Mouse (Mus musculus) hematopoietic stem cell, adult 5-6 weeks (primary cell): ENCODE measurements around the gene Mcrip2. TPM values are rescaled to one million over a fixed set of nuclear protein-coding genes. Genes with fewer than 3 reads are reported as not detected.

Source experiments
- ATAC-seq, 2 experiments: fragments of 125-278 bp in 1 of 2; replicated peaks in 1 of 2; 2 replicates each; pipeline ENCODE4 v1.8.0; 2016 to 2017; ENCODE audit warnings: inconsistent platforms in 2 of 2, mild to moderate bottlenecking in 2 of 2, moderate number of reproducible peaks in 2 of 2, low read depth in 1 of 2, moderate TSS enrichment in 1 of 2; ENCODE audit not compliant: low FRiP score in 2 of 2, poor library complexity in 2 of 2, severe bottlenecking in 2 of 2, insufficient read depth in 1 of 2, low TSS enrichment in 1 of 2
- total RNA-seq: library from RNA; stranded (forward); fragments of 172-1452, 232-1000 nt; gene quantifications from 2 replicates; pipeline ENCODE4 v1.2.3, GENCODE M21; 2017

Mcrip2 gene
- total RNA-seq, 1 experiment from 2014 or later, result 7.3 TPM

DNA sequence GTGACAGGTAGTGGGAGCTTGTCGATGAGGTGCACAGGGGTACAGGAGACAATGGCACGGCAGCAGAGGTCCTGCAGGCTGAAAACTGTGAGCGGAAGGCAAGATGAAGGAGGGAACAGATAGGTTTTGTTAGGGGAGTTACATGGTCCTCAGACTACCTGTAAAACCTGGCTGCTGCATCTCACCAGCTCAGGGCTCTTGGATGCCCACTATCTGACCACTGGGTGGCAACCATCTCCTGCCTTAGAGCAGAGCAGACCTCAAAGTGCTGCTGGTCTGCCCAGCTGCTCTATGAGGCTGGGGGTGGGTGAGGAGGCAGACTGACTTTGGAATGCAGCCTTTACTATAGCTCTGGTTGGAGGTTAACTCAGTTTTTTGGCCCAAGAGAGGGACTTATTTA, 15.3 kb upstream of the Mcrip2 start:
- ATAC-seq, result no peak

DNA sequence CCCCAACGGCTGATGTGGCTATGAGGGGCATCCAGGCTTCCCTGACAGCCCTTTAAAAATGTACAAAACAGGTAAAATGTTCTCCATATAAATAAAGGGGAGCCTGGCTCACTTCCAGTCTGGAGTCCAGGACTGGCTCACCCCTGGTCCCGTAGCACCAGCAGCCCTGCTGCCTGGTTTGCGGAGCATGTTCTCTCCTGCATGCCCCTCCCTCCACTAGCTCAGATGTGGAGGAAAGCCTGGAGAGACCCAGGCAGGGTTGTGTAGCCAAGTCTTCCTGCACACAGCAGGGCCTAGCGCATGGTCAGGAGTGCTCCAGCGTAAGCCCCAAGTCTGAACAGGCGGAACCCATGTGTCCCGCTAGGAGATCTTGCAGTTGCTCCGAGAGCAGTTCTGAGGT, 14.7 kb upstream of the Mcrip2 start:
- ATAC-seq, result no peak

DNA sequence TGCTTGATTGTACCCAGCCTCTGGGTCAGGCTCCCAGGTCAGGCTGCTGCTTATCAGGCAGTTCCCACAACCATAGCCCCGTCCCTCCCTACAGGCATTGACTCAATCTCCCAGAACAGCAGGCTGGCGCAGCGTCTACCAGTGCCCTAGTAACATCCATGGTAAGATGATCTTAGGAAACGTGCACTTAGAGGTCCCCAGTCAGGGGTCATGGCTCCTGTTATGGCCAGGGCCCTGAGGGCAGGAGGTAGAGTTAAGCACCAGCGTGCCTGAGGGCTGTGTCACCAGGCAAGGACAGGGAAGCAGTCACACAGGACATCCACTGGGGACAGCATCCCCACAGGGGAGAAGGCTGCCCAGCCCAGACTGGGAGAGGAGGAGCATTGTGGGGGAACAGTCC, 13.7 kb upstream of the Mcrip2 start:
- ATAC-seq, result no peak

DNA sequence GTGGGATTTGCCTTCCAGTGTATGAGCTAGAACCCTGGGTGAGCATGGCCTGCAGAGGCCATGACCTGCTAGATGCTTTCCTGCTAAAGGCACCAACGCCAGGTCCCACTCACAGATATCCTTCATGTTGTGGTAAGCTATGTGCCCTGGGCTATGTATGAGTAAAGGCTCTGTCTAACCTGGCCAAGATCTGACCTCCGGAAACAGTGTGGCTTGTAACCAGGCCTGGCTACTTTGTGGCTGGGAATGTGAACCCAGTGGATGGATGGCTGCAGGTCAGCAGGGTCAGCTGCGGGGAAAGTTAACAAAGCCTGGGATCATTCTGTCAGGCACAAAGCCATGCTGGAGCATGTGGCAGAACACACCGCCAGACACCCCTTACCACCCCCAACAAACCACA, 13.1 kb upstream of the Mcrip2 start:
- ATAC-seq, result no peak

DNA sequence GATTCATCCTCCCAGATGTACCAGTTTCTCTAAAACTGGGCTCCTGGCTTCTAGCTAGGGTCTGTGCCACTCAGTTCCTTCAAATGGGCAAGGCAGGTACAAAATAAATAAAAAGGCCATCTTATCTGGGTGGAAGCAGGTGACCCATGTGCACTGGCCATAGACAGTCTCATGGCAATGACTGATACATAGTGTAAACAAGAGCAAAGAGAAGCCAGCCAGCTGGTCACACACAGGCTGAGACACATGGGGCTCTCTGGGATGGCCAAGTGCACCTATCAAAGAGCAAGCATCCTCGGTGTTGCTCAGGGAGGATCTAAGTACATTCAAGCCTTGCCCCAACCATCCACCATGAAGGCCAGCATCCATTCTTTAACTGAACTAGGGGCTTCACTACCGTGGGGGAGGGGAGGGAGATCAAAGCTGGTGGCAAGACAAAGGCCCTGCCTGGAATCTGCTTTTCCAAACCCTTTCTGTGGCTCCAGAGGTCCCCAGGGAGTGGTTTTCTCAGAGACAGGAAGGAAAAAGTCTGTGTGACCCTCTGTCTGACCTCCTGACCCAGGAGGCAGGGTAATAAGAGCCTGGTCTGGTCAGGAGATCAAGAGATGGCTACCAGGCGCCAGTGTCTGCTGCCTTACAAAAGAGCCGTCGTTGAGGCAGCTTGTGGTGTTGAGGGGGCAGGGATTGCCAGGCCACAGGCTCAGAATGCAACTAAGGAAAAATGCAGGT, 12.5 kb upstream of the Mcrip2 start:
- no peak for ATAC-seq

DNA sequence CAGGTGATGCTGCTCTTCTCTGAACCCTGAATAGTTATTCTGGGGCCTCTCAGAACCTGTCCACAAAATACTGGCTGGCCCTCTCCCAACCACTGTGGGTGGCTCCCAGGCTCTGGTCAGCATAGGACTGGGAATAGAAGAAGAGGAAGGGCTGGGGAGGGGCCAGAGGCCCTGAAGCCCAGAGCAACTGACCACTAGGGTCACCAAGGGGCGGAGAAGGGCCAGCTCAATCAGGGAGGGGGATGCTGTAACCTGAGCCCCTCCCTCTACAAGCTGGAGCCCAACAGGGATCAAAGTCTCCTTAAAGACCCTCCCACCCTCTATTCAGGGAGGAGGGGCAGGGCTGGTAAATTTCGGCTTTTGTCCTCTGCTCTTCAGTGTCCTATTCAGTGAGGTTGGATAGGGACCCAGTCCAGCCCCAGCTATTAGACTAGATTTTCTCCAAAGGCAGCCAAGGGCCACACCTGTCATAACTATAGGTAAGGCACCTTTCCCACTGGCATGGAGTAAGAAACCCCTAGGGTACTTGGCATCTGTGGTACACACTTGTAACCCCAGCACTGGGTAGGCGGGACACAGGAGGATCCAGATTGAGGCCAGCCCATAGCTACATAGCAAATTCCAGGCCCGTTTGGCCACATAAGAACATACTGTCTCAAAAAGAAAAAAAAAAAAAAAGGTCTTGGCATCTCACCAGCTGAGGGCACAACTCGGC, 11.8 kb upstream of the Mcrip2 start, which contains the start of gene Wfikkn1:
Wfikkn1 (minus strand) TSS at position 663 of the 715 bp plus-strand sequence.
- ATAC-seq, result no peak

DNA sequence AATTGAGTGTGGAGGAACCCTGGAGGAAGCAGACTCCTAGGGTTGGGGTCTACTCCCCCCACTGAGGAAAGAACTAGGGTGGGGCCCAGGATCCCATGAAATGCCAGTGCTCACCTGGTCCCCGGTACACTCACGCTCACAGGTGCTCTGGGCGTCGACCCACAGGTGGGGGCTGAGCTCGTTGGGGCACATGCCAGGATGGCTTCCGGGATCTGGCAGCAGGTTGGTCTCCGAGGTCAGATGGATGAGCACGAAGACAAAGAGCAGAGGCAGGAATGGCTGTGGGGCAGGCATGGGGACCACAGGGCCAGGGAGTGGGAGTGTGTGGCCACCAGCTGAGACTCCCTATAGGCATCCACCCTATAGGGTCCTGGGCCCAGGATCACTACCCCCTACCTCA, 11.2 kb upstream of the Mcrip2 start:
- no peak for ATAC-seq

DNA sequence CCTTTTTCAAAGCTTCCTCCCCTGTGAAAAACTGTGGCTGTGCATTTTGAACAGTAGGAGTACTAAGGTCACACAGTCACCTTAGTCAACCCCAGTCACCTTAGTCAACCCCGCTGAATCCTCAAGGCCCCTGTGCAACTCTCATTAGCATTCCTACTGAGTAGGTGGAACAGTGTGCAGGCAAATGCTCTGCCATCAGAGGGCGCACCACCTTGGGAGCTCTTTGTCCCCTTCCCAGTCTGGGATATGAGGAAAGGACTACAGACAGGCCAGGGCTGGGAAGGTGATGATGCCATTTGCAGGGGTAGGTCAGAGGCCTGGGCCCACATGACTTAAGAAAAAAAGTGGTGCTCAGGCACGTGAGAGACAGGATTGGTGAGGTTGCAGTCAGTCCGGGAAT, 10.7 kb upstream of the Mcrip2 start:
- ATAC-seq, result no peak

DNA sequence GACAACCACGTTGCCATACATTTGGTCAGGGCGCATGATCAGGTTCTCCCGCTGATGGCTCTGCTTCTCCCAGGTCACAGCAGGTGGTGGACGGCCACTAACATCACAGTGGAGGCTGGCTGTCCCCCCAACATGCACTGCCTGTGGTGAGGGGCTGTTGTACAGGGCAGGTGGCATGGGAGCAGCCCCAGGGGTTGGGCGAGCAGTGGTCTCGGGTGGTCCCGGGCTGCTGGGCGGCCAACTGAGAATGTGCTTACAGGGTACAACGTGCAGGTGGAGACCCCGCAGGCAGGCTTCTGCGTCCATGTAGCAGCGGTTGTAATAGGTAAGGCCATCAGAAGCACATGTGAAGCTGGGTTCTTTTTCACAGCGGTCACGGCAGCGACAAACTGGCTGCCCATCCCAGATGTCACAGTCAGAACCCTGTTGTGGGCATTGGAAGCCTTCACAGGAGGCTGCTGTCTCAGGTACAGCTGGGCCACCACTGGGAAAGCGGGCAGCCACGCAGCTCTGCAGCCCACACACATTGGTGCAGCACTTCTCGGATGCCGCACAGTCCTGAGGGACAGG, 10.1 kb upstream of the Mcrip2 start:
- ATAC-seq, result no peak

DNA sequence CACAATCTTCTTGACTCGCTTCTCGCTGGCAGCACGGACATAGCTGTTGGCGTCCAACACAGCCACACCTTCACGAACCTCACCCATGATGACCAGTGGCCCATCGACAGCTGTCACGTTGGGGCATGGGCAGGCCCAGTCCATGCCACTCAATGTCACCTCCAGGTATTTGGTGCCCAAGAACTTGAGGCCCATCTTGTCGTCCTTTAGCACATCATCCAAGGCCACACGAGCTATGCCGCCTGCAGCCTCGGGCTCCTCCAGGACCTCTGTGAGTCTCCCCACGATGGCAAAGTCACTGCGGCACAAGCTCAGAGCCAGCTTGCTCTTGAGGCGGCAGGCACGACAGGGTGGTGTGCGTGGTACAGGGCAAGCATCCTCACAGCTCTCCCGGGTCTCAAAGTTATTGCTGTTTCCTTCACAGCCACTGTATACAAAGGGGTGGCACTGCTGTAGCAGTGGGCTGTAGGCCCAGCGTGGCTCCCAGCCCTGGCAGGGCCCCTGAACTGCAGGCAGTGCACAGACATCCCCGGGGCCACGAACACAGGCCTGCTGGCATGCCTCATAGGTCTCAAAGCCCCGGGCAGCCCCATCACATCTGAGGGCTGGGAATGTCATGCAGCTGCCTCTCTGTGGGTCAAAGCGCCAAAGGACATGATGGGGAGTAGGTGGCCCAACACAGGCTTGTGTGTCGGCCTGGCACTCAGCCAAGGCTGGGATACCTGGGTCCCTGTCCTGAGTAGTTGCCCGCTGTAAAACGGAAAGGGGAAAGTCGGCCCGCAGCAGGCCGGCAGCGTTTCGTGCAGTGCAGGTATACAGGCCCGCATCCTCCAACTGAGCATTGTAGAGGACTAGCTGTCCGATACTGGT, 9.4 kb upstream of the Mcrip2 start:
- no peak for ATAC-seq

DNA sequence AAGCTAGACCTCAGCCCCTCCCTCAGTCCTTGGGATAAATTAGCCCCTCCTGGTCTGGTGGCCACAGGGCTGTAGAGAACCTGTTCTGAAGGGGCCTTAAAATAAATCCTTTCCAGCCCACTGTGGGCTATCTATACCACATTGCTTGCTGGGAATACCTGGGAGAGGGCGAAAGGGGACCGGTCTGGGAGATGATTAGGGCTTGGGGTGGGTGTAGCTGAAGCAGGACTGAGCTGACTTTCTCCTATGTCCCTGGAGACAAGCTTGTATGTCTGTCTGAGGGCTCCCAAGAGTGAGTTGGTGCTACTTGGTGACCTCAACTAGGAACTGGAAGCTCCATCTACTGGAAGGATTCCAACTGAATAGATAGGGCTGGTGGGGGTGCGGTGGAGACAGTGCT, 8.5 kb upstream of the Mcrip2 start:
- no peak for ATAC-seq

DNA sequence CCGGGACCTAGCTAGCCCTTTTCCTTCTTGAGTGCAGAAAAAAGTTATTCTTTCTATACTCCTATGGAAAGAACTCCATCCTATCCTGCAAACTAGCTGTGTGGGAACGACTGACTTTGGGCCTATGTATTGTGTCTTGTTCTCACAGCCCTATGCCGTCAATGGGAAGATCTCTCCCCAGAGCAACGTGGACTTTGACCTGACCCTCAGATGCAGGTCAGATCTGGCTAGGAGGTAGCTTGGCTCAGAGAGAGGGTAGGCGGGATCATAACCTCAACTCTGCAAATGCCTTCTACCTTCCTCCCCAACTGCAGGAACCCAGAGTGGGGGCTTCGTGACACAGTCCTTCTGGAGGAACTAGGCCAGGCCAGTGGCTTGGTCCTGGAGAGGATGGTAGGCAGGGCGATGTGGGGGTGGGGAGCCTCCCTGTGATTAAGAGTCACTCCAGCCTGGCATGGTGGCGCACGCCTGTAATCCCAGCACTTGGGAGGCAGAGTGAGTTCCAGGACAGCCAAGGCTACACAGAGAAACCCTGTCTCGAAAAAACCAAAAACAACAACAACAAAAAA, 7.9 kb upstream of the Mcrip2 start:
- no peak for ATAC-seq

DNA sequence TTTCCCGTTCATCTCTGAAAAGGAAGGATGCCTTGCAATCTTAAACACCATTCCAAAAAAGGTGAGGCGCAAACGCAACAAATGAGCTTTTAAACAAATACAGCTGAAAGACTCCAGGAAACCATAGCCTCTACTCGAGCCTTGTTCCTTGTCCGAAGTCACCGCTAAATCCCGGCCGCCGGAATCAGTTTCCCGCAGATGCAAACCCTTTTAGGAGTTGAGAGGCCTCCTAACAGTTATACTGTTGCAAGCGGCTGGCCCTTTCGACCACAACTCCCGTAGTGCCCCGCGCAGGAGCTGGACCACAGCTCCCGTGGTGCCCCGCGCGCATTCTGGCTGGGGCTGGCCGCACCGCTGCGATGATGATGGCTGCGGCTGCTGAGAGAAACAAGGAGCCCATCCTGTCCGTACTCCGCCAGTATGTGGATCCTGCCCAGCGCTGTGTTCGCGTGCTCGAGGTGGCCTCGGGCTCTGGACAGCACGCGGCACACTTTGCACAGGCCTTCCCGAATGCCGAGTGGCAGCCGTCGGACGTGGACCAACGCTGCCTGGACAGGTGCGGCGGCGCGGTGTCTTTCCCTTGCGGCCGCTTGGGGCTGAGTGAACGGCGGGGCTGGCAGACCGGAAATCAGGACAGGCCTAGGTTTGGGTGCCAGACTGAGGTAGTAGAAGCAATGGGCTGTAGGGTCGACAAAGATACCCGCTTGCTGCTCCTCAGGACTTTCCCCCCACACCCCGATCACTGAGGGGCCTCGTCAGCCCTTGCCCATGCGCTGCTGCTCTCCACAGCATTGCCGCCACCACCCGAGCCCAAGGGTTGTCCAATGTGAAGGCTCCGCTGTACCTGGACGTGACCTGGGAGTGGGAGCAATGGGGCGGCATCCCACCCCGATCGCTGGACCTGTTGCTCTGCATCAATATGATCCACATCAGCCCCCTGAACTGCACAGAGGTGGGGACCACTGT, 6.9 kb upstream of the Mcrip2 start:
- peak; percentile 65 to 77 for ATAC-seq

DNA sequence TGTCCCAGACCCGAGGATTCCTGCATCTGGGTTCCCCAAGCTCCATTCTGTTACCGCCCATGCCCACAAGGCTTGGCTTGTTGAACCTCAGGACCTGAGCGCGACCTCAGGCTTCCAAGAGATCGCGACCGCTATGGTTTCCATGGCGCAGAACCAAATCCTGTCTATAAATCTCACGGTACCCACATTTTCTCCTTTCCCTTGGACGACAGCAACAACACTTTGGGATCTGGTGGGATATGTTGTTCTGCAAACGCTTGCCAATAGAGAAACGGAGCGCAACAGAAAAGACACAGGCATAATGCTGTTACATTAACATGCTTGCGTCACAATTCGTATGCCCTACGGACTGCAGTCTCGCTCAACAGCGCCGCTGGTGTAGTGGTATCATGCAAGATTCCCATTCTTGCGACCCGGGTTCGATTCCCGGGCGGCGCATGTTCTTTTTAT, 6.2 kb upstream of the Mcrip2 start, which contains the start of gene Mettl26:
Mettl26 (plus strand) TSS at position 354 of the 450 bp plus-strand sequence.
- ATAC-seq, result peak; percentile 67 to 72

DNA sequence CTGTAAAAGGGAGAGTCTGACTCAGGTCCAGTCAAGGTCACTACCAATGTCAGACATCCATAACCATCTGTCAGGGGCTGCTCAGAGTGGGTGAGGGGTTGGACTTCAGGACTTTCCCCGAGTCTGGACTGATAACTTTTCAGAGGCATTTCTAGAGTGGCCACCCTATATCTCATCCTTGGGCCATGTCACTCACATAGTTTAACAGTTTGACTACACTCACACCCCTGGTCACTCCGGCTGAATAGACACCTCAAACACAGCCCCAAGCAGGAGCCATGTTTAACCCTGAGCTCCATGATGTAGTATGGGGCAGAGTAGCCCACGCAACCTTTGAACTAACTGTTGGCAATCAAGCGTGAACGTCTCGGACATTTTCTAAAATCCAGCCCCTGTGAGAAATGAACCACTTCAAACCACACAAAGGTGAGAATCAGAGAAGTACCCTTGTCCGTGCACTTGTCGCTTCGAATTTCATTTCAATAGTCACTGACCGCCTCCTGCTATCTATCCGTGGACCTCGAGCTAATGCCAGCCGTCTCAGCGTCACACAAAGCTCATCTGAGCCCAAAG, 5.7 kb upstream of the Mcrip2 start:
- ATAC-seq, result no peak
